Mouse (Mus musculus): Measurements from ENCODE around the gene Aven. TPM values are rescaled to one million over a fixed set of nuclear protein-coding genes. Genes with fewer than 3 reads are reported as not detected.

Aven gene
- total RNA-seq, 2 experiments from 2014 or later: 5.2 to 18.4 TPM

GRCm38 (mm10) chr2:112637206-112637605 lies 144.4 kb downstream of the Aven start:
- ATAC-seq (ENCODE audit: poor library complexity, severe bottlenecking): no peak

DNA sequence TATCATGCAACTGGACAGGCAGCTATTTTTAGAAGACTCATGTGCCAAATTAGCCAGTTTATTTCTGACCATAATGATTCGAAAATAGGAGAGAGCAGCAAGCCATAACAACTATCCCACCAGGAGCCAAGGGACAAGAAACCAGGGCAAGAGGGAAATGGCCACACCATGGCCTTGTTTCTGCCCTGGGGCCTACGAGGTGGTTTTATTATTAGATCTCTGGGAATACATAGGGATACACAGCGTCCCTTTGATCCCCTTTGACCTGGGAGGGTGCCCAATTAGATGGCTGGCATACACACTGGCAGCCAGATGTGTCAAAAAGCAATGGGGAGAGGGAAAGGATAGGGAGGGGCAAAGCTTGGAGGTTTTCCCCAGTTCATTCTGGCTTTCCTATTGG lies 161.1 kb downstream of the Aven start:
- ATAC-seq (ENCODE audit: poor library complexity, severe bottlenecking): no peak

GRCm38 (mm10) chr2:112656131-112656530 lies 163.4 kb downstream of the Aven start:
- no peak for ATAC-seq (ENCODE audit: poor library complexity, severe bottlenecking)

DNA sequence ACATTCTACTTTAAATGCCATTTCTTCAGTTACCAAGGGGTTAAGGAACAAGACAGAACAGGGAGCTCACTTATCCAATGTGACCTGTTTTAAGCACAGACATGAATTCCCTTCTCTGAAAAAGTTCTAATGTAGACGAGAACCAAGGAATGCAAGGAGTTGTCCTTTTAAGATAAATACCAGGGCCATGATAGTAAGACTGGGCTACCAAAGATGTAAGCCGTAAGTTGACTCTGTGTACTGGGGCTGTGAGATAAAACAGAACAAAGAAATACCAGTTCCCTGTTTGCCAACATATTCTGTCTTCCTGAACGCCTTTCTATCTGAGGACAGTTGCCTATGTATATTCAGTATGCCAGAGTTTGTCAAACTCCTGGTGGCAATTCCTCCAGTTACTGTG lies 176.7 kb downstream of the Aven start:
- no peak for ATAC-seq (ENCODE audit: poor library complexity, severe bottlenecking)

DNA sequence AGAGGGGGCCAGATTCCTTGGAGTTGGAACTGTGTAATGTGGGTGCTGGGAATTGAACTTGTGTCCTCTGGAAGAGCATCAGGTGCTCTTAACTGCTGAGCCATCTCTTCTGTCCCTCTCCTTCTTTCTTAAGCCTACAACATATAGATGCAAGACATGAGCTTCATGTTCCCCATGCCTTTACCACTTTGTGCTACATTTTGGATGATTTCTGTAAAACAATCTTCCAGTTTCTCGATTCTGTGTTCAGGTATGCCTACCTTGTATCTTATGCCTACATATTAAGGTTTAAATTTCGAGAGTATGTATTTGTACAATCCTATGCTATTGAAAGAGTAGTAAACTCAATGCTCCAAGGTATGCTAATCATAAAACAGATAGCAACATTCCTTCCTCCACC lies 183.4 kb downstream of the Aven start:
- ATAC-seq (ENCODE audit: poor library complexity, severe bottlenecking): no peak

- ATAC-seq (ENCODE audit: poor library complexity, severe bottlenecking): no peak
Measured at GRCm38 (mm10) chr2:112676721-112677120, 184.0 kb downstream of the Aven start.

DNA sequence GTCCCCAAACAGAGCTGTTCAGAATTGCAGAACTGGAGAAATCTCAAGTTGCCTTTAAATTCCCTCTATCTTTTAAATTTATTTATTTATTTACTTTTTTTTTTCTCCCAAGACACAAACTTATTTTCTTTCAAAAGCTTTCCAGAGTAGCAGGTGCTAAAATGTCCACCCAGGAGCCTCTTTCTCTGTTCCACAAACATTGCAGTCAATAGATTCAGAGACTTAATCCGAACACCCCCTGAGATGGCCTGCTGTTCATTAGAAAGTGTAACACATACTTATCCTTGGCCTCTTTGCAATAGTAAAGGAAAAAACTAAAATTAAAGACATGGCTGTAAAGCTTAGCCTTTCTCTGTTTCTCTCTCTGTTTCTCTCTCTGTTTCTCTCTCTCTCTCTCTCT lies 184.5 kb downstream of the Aven start:
- no peak for ATAC-seq (ENCODE audit: poor library complexity, severe bottlenecking)

DNA sequence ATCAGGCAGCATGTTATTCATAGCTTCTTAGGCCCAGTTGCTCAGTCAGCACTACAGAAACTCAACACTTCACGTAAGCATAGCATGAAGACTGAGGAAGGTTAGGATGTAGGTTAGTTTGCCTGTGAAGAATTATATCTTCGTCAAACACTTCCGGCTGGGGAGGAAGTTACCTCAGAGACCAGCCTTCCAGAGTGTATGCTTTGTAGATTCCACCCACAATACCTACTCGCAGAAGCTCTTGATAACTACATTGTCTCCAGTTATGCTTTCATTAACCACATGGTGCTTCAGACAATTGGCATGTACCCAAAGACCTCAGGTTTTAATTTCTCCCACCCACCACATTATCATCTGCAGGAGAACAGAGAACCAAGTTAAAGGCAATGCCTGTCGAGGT lies 189.1 kb downstream of the Aven start:
- ATAC-seq (ENCODE audit: poor library complexity, severe bottlenecking): no peak

Other genes with a start within 250 kb of the Aven start
- not detected in 2 replicates for gene Nutm1, start 233.7 kb upstream of the Aven start, total RNA-seq (2015)
- not detected in 2 replicates for gene Nutm1, start 233.7 kb upstream of the Aven start, total RNA-seq (2017)
- gene Nop10, start 231.0 kb upstream of the Aven start, total RNA-seq (2015): 48.1 and 56.2 TPM in 2 replicates
- 72.9 and 74.8 TPM in 2 replicates for gene Nop10, start 231.0 kb upstream of the Aven start, total RNA-seq (2017)
- gene Slc12a6, start 227.1 kb upstream of the Aven start, total RNA-seq (2015): 108 and 110 TPM in 2 replicates
- gene Slc12a6, start 227.1 kb upstream of the Aven start, total RNA-seq (2017): 111 and 132 TPM in 2 replicates
- gene Gm21985, start 226.7 kb upstream of the Aven start, total RNA-seq (2015): not detected in 2 replicates
- gene Gm21985, start 226.7 kb upstream of the Aven start, total RNA-seq (2017): 0.24 and 0.95 TPM in 2 replicates
- gene Emc4, start 124.9 kb upstream of the Aven start, total RNA-seq (2015): 60.0 and 65.6 TPM in 2 replicates
- 39.5 and 39.9 TPM in 2 replicates for gene Emc4, start 124.9 kb upstream of the Aven start, total RNA-seq (2017)
- gene Katnbl1, start 113.8 kb upstream of the Aven start, total RNA-seq (2015): 21.0 and 21.8 TPM in 2 replicates
- gene Katnbl1, start 113.8 kb upstream of the Aven start, total RNA-seq (2017): 17.0 TPM in 2 replicates
- 15.5 and 15.8 TPM in 2 replicates for gene Emc7, start 38.0 kb upstream of the Aven start, total RNA-seq (2015)
- 10.4 and 11.7 TPM in 2 replicates for gene Emc7, start 38.0 kb upstream of the Aven start, total RNA-seq (2017)
- not detected in 2 replicates for gene Chrm5, start 12.2 kb upstream of the Aven start, total RNA-seq (2015)
- not detected in 2 replicates for gene Chrm5, start 12.2 kb upstream of the Aven start, total RNA-seq (2017)

All from megakaryocyte, adult 5-6 weeks (primary cell).